Mouse (Mus musculus): ENCODE results near the gene Kcnj4.
"Not testable (repeated sequence)": the region's sequence is repeated elsewhere in the genome, so short reads cannot be mapped to it uniquely, and the experiment has no call there.

The Kcnj4 gene

DNA sequence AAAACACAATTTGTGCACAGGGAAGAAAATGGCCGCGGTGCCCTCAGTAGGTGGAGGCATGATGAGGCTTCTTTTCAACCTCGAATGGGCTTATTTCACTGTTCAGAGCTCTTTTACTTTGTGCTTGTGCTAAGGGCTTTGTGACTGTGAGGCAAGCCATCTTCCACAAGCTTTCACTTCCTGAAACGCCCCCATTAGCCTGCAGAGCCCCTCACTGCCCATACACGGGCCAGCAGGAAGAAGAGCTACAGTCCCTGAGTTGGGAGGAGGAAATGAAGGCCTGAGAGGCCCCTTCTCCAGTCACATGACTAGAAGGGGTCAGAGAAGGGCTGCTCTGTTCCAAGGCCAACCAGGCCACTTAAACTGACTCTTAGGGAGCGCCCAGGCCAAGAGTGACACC lies 48.5 kb downstream of the Kcnj4 start:
- ATAC-seq (ENCODE audit: insufficient number of reproducible peaks, low FRiP score, low TSS enrichment): no peak

DNA sequence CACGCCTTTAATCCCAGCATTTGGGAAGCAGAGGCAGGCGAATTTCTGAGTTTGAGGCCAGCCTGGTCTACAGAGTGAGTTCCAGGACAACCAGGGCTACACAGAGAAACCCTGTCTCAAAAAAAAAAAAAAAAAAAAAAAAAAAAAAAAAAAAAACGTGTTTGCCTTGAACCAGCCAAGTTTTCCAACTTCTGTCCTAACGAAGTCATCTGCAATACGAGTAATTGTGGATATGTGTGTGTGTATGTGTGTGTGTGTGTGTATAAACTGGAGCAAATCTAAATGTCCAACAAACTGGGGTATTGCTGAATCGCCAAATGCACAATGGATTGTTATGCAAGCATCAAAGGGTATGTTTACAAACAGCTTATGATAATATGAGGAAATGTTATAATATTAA lies 48.9 kb downstream of the Kcnj4 start:
- not testable (repeated sequence) for ATAC-seq (ENCODE audit: insufficient number of reproducible peaks, low FRiP score, low TSS enrichment)

DNA sequence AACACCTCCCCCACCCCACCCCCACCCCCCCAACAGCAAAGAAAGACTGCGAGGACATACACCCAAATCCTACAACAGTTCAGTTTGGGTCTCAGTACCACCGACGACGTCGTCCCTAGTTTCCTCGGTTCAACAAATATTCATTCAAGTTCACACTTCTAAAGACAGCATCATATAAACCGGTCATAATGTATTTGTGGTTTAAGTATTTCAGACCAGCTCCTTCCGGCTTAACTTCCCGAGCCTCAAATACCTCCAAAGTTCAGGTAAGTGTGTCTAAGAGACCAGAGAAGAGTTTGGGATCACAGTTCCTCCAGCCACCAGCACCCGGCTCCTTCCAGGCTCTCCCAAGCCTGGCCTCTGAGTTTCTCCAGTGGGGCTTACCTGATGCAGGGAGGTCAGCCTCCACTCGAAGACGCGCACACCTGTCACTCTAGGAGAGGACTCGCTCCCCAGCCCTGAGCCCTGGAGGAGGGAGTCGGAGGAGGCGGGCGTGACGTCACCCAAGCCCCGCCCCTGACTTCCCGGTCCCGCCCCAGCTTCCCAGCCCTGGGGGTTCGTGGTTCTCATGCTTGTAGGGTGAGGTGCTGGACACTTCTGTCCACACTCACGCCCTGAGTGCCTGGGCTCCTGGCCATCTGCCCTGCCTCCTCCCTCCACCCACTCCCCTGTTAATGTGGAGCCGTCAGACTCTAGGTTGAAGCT lies 49.8 kb downstream of the Kcnj4 start, which contains the start of gene Csnk1e:
Gene Csnk1e, minus strand, starts transcription at position 461 of the 705 bp plus-strand sequence.
- no peak; the same call in 1 of the 2 replicates for ATAC-seq (ENCODE audit: insufficient number of reproducible peaks, low FRiP score, low TSS enrichment)

DNA sequence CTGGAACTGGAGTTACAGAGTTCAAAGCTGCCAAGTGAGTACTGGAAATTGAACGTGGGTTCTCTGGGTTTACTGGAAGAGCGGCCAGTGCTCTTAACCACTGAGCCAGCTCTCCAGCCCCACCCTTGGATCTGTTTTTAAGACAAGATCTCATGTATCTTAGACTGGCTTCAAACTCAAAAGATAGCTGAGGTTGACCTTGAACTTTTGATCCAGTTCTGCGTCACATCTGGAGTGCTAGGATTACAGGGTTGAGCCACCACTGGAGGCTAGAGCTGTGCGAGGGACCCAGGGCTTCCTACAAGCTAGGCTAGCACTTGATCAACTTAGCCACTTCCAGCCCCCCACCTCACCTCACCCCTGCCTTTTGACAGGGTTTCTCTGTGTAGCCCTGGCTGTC lies 51.2 kb downstream of the Kcnj4 start:
- ATAC-seq (ENCODE audit: insufficient number of reproducible peaks, low FRiP score, low TSS enrichment): no peak

DNA sequence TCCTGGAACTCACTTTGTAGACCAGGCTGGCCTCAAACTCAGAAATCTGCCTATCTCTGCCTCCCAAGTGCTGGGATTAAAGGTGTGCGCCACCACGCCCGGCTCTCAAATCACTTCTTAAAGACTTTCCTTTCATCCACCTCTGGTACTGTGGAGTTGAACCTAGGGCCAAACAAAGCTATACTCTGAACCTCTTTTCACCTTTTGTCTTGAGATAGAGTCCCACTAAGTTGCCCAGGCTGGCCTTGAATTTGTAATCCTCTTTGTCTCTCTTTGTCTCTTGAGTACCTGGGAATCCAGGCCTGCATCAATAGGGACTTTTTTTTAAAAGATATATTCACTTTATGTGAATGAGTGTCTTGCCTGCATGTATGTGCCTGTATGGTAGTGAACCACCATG lies 57.0 kb downstream of the Kcnj4 start:
- ATAC-seq (ENCODE audit: insufficient number of reproducible peaks, low FRiP score, low TSS enrichment): no peak

DNA sequence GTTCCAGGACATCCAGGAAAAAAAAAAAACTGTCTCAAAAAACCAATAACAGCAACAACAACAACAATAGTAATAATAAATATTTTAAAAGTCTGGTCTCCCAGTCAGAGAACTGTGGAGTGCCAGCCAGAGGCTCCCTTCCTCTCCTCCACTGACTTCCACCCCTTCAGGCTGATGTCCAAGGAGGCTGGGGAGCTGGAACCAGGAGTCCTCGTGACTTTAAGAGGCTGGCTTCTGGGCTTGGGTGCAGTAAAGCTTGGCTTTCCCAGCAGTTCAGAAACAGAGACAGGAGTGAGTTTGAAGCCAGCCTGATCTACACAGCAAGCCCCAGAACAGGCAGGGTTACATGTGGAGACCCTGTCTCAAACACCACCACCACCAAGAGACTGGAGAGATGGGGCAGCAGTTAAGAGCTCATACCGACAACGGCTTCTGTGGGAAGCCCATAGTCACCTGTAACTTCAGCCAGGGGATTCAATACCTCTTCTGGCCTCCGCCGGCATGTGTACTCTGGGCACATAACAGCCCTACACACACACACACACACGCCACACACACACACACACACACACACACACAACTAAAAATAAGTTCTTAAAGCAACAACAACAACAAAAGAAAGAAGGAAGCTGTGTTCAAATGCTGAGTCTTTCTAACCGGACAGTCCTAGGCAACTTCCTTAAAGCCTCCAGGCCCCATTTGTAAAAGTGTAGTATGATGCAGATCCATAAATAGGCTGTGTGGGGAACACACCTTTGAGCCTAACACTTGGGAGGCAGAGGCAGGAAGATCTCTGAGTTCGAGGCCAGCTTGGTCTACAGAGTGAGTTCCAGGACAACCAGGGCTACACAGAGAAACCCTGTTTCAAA lies 59.0 kb downstream of the Kcnj4 start:
- ATAC-seq (ENCODE audit: insufficient number of reproducible peaks, low FRiP score, low TSS enrichment): no peak

DNA sequence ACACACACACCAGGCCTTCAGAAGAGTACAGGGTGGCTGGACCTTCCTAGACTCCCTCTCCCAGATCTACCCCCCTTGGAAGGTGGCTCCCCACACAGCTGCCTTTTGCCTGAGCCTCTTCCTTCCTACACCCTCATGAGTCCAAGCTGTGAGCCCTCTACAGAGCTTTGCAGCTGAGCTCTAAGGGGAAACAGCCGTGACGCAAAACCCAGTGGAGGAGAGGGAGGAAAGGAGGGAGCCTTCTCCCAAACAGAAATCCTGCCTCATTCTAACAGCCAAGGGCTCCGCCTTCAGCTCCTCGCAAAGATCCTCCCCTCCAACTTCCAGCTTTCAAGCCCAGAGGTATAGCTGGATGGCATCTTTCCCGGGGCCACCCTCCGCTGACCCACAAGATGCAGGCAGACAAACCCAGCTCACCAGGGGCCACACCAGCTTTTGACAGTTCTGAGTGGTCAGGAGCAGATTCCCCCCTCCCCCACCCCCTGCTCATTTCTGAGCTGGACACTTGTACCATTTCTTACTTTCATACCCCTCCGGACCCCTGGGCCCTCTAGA lies 61.1 kb downstream of the Kcnj4 start:
- ATAC-seq (ENCODE audit: insufficient number of reproducible peaks, low FRiP score, low TSS enrichment): no peak

DNA sequence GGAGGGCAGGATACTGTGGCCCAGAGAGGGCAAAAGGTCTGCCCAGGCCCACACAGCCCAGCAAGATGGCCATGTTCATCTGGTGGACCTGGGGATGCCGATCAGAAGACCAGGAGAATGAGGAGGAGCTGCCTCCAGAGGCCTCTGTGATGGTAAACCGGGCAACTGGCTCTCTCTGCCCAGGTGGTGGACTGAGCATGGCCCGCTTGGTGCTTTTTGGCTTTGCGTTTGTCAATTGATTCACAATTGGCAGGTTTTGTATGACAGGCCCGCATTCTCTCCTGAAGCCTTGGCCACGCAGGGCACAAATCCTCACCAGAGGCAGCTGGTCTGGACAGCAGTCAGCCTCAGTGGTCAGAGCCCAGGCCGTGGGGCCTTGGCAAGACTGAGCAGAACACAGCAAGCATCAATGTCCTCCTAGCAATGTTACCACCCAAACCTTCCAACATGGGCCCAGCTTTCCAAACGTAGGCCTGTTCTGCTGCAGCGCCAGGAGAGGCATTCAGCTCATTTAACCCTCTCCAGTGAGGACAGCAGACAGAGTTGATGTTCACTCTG lies 62.0 kb downstream of the Kcnj4 start:
- ATAC-seq (ENCODE audit: insufficient number of reproducible peaks, low FRiP score, low TSS enrichment): no peak

DNA sequence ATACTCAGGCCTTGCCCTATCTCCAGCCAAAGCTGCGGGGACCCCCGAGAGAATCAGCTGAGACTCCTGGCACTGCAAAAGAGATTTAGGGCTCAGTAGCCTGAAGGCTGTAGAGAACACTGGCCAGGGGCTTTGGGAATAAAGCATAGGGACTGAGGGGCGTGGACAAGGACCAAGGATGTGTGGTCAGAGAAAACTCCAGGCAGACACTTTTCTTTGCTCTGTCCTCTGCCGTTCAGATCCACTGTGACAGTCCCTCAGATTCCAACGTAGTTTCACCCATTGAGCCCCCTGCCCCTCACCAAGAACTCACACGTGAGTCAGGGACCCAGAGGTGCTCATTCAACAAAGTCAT lies 62.8 kb downstream of the Kcnj4 start:
- ATAC-seq (ENCODE audit: insufficient number of reproducible peaks, low FRiP score, low TSS enrichment): 0 out of 2 replicates have a peak, but pooled peaks have one; percentile 11

DNA sequence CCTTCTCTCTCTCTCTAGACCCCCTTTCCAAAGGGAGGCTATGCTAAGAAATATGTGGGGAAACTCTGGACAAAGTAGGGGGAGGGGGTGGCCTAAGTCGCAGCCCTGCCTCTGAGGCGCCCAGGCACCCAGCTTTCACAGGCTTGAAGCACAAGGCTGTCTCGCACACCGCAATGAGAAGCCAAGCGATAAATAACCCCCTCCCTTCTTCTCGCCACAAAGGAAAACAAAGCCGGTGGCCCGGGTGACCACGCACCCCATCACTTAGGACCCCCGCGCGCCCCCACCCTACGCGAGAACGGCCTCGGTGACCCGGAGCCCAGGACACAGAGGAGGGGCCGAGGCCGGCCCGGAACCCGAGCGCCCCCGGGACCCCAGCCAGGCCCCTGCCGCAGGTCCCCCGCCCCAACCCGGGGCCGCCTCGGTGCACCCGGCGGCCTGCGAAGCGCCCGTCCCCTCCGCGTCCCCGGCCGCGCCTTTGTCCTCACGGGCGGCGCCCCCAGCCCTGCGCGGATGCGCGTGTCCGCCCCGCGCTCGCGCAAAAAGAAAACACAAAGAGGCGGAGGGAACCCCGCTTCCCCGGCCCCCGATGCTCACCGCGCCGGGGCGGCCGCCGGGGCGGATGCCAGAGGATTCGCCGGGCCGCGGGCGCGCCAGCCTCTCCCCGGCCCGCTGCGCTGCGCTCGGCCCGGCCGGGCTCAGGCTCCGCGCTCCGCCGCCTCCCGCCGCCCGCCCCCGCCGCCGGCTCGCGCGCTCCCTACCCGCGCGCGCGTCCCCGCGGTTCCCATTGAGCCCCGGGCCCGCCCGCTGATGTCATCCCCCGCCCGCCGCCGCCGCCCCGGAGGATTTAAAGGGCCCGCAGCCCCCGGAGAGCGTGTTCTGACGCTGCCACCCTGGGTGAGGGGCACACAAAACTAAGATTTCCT lies 63.4 kb downstream of the Kcnj4 start:
- ATAC-seq (ENCODE audit: insufficient number of reproducible peaks, low FRiP score, low TSS enrichment): peak; percentile 17; the same call in 1 of the 2 replicates

DNA sequence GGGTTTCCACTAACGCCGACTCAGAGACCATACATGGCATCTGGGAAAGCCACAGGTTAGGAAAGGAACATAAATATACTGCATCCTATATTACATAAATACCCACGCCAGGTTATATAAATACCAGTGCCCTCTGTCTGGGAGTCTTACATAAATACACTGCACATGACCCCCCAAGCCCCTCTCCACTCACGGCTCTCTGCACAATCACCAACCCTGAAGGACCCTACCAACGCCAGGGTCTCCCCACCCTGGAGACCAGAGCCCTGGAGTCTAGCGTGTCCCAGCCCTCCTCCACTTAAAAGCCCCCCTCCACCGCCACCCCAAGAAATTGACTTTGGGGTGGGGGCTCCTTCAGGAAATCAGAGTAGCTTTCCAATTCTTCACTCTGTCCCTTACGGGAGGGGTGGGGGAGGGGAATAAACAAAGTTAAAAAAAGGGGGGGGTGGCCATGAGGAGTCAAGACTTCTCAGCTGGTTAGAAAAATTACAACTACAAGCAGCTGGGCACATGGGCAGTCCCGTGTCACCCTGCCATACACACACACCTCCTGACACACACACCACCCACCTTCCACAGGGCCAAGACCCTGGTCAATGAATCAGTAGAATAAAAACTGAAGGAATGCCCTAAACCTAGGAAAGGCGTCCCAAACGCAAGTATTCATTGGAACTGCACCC lies 64.2 kb downstream of the Kcnj4 start:
- ATAC-seq (ENCODE audit: insufficient number of reproducible peaks, low FRiP score, low TSS enrichment): no peak

DNA sequence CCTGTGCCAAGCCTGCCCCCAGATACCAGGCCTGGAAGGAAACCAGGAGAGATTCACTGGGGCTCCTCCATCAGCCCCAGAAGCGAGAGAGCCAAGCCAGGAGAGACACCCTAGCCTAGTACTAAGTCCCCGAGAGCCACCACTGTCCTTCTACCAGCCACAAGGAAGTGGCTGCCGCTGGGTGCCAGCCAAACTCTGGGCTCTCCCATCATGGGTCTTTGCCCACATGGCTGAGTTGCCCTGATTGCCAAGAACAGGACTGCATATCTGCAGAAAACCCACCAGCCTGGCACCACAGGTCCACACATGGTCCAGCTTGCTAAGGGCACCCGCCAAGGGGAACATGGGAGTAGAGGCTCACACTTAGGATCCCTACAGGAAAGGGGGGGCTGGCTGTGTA lies 64.8 kb downstream of the Kcnj4 start:
- no peak; the same call in 1 of the 2 replicates for ATAC-seq (ENCODE audit: insufficient number of reproducible peaks, low FRiP score, low TSS enrichment)

DNA sequence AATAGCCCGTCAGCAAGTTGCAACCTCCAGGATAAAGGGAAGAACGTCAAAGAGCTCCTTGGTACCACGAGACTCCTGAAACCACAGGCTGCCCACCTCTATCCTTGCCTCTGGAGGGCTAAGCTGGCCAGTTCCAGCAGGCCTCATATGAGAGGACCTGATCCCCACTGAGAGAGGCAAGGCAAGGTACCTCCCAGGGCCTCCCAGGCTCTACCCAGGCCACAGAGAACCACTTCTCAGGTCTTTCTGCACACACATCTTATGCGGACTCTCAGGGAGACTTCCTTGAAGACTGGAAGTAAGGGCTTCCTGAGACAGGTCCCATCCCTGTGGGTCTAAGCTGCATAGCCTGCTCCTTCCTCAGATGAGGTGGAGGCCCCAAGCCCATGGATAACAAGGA lies 65.7 kb downstream of the Kcnj4 start:
- ATAC-seq (ENCODE audit: insufficient number of reproducible peaks, low FRiP score, low TSS enrichment): no peak

DNA sequence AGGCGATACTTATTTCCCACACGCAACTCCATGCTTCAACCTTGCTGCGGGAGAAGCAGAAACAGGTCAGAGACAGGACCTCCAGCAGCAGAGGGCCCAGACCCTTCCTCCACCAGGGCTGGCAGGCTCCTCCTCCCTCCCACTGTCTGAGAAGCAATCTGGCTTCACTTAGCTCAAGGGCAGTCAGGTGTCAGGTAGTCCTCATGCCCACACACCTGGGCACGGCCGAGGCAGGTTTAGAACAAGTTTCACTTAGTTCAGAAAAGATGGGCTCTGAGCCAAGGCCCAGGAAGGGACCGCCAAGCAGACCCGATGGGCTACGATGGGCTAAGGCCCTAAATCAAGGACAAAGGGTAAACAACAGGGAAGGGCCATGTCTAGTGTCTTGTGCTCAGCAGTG lies 66.2 kb downstream of the Kcnj4 start:
- ATAC-seq (ENCODE audit: insufficient number of reproducible peaks, low FRiP score, low TSS enrichment): no peak

DNA sequence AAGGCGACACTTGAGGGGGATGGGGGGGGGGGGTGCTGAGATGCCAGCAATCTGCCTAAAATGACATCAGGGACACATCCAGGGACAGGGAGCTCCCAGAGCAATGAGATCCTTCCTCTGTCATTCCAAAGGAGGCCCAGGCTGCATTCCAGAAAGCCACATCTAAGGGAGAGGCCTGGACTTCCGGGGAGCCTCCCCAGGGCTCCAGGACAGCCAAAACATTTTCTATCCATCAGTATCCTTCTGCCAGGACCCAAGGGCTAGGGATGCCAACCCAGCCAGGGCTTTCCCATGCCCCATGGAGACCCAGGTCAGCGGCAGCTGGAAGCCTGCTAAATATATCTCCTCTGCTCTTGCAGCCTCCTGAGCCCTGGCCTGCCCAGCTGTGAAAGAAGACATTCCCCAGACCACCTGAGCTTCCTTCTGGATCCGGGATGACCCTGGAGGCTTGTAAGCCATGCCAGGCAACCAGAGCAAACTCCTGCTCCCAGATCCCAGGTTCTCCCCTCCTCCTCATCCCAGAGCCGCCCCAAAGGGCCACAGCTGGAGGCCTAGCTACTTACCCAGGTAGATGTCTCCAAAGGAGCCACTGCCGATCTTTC lies 66.7 kb downstream of the Kcnj4 start:
- no peak for ATAC-seq (ENCODE audit: insufficient number of reproducible peaks, low FRiP score, low TSS enrichment)

DNA sequence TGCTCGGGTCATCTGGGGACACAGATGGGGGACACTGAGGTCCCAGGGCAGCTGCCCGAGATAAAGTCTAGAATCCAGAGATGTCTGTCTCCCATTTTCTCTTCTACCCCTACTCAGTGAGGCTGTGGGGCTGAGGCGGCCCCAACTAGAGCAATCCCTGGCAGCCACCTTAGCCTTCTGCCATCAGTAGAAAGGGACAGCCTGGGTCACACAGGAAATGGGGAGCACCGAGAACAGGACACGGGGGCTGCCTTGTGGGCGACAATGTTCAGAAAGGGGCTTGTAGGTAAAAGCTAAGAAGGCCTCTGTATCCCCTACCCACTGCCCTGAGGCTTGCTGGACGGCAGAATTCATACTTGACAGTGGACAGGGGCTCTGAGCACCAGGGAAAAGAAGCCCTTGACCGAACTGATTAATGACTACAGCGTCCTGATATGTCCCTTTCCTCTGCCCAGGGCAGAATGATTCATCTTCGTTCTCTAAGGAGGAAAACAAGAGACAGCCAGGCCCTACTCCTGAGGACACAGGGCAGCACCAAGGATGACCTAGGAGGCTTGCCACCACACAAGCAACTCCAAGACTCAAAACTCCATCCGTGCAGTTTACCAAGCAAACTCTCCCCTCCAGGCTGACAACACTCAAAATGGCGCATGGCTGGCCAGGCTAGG lies 67.4 kb downstream of the Kcnj4 start:
- ATAC-seq (ENCODE audit: insufficient number of reproducible peaks, low FRiP score, low TSS enrichment): no peak

DNA sequence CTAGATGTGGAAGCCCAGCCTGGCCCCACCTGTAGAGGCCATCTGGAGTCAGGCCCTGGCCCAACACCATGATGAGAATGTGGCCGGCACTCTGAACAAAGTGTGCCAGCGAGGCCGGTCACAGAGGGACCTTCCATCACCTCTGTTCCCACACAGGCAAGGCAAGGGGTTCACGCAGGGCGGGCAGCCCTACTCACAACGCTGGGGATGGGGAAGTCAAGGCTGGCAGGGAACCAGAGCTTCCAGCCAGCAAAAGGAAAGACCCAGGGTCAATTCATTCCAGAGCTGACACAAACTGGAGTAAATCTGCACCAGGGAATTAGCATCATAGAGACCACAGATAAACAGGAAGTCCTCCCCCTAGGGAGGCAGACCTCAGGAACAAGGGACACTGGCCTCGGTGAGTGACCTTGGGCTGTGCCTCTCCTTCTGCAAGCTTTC lies 68.5 kb downstream of the Kcnj4 start:
- 0 out of 2 replicates have a peak, but pooled peaks have one; percentile 41 for ATAC-seq (ENCODE audit: insufficient number of reproducible peaks, low FRiP score, low TSS enrichment)

DNA sequence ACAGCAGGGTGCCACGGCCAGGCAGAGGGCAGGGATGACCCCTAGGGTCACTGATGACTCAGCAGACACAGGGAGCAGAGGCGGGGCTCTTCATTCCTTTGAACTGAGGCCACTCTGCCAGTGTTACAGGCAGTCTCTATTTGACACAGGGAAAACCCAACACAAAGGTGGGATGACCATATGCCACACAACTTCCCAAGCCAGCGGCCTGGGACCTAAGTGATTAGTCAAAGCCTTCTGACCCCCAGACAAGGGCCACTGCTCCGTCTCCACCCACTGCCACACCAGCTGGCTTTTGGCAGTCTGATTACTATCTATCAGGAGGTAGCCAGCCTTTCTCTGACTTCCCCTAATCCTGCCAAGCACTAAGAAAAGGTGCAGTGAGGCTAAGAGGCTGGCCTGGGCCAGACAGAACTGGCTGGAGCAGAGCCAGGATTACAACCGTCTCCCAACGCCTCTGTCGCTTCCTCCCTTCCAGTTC lies 69.8 kb downstream of the Kcnj4 start:
- ATAC-seq (ENCODE audit: insufficient number of reproducible peaks, low FRiP score, low TSS enrichment): no peak
